Comparison of ENCODE assay signal across 14 mouse cellular contexts in genomic region chr6:94999002-94999401, GRCm38 (mm10).
DNase-seq lines count a peak whose midpoint lies in the region; ATAC-seq and TF ChIP-seq lines count a peak whose summit lies in the region.
"Had no signal": no experiment of that assay in that cellular context is flagged by ENCODE, and none has a peak within 500 bp of the region (broad histone marks: within the 10 kb centered on the region; RNA-seq: fewer than 3 reads in every experiment).

No protein-coding gene starts in this region.

- peak; percentile 25 for DNase-seq in gastrocnemius, adult 2 months
- DNase-seq in gastrocnemius, postnatal 25 days: no peak
- peak; percentile 26 for DNase-seq in MN1 (ENCODE audit: low spot score)
- DNase-seq in adrenal gland, postnatal 36 days: peak; percentile 44 to 65
- DNase-seq in lung, adult 2 months: peak; percentile 30
- DNase-seq in spleen, postnatal 10 days (ENCODE audit: low spot score in 2 of 2): no peak
- DNase-seq in embryo, embryonic 10.5 days (ENCODE audit: low spot score): no peak
- DNase-seq: lung, embryonic 14.5 days had no signal

- H3K4me3 ChIP-seq in gastrocnemius, adult 2 months: no peak overlapping the region
- H3K4me3 ChIP-seq in lung, adult 2 months (replicated peaks; ENCODE audit: extremely low read depth, low read depth, low read length): no peak overlapping the region
- H3K4me3 ChIP-seq: embryonic facial prominence, embryonic 15.5 days; heart, embryonic 12.5 days; midbrain, embryonic 15.5 days had no signal

- TF ChIP-seq POLR2A in lung, adult 2 months (IDR thresholded peaks at IDR 0.05; ENCODE audit: borderline replicate concordance, extremely low read depth, low read depth, low read length): no peak

- intact Hi-C loops in gastrocnemius, adult 2 months (cut with DNase I): no loop called here

- WGBS in lung, adult 2 months: 39% methylated on average over 6 of the region's 6 CpGs

- H3K4me1 ChIP-seq in lung, adult 2 months (ENCODE audit: control insufficient read depth, insufficient read depth, low read length): peaks cover 3% of the 10 kb centered on the region
- H3K4me1 ChIP-seq: embryonic facial prominence, embryonic 15.5 days; heart, embryonic 12.5 days; midbrain, embryonic 15.5 days had no signal

- ATAC-seq in monocyte, adult 5-6 weeks (replicated peaks; ENCODE audit: insufficient number of reproducible peaks, low FRiP score, low TSS enrichment, poor library complexity, severe bottlenecking): no peak
- ATAC-seq: CD4-positive, CD25-positive, alpha-beta regulatory T cell, adult 4 months; hindbrain, embryonic 16.5 days; midbrain, embryonic 15.5 days had no signal

- H3K27ac ChIP-seq in gastrocnemius, adult 2 months: no peak overlapping the region
- H3K27ac ChIP-seq: embryonic facial prominence, embryonic 15.5 days; midbrain, embryonic 15.5 days had no signal

- no peak for TF ChIP-seq CTCF in gastrocnemius, adult 2 months (IDR thresholded peaks at IDR 0.05)
- no peak for TF ChIP-seq CTCF in lung, adult 2 months (IDR thresholded peaks at IDR 0.05; ENCODE audit: insufficient read depth, low read length)

Comparison
In these comparisons a context has a peak if more than half of its experiments do, and no peak if none do; other contexts are left out.
1. DNase-seq: peak in gastrocnemius, adult 2 months (single experiment), MN1 (single experiment), adrenal gland, postnatal 36 days (2 of 2) and lung, adult 2 months (single experiment); none in gastrocnemius, postnatal 25 days (single experiment), spleen, postnatal 10 days (0 of 2) and embryo, embryonic 10.5 days (single experiment).